Mouse (Mus musculus) forebrain, embryonic 16.5 days (tissue): ENCODE data around the gene Crybg2. TPM values are rescaled to one million over a fixed set of nuclear protein-coding genes. Genes with fewer than 3 reads are reported as not detected.

Experiments used
- ATAC-seq: fragments of 200-750 bp; cut with Nextera tagmentation; 2 replicates; pipeline ENCODE4 v1.8.0; 2017; ENCODE audit warnings: mild to moderate bottlenecking, moderate library complexity
- H3K27ac ChIP-seq: fragments of 300-500 bp; sonication (generic); 2 replicates; pipeline ENCODE4 v1.5.1; 2014; ENCODE audit warnings: low read length, control low read depth
- H3K27me3 ChIP-seq: fragments of 300-500 bp; sonication (generic); replicated peaks from 2 replicates; pipeline ENCODE4 v1.6.1; 2014; ENCODE audit warnings: low read length; ENCODE audit not compliant: control insufficient read depth, insufficient read depth
- H3K36me3 ChIP-seq: fragments of 300-500 bp; sonication (generic); 2 replicates; pipeline ENCODE4 v1.6.1; 2014; ENCODE audit not compliant: control insufficient read depth, insufficient read depth
- H3K4me1 ChIP-seq: fragments of 300-500 bp; sonication (generic); replicated peaks from 2 replicates; pipeline ENCODE4 v1.6.1; 2014; ENCODE audit warnings: low read length; ENCODE audit not compliant: control insufficient read depth, insufficient read depth
- H3K4me2 ChIP-seq: fragments of 300-500 bp; sonication (generic); 2 replicates; pipeline ENCODE4 v1.6.1; 2014; ENCODE audit warnings: mild to moderate bottlenecking, low read length, control low read depth
- H3K4me3 ChIP-seq: fragments of 300-500 bp; sonication (generic); replicated peaks from 2 replicates; pipeline ENCODE4 v1.5.1; 2014; ENCODE audit warnings: mild to moderate bottlenecking, low read length, control low read depth
- H3K9ac ChIP-seq: fragments of 300-500 bp; sonication (generic); replicated peaks from 2 replicates; pipeline ENCODE4 v1.6.1; 2014; ENCODE audit warnings: low read depth, low read length, control low read depth
- H3K9me3 ChIP-seq: fragments of 300-500 bp; sonication (generic); 2 replicates; pipeline ENCODE4 v1.6.1; 2016; ENCODE audit warnings: low read length; ENCODE audit not compliant: control insufficient read depth
- WGBS: fragments of 180-500 bp; shearing (Covaris S2); extraction: QIAGEN DNeasy Blood & Tissue Kit; methylation state at CpG from one replicate; pipeline ENCODE4 v1.1.7; 2014; 5-methylcytosine and 5-hydroxymethylcytosine counted together
- polyA plus RNA-seq: library from polyadenylated mRNA; unstranded; fragments of >200 nt; fragmentation: Nextera tagmentation; extraction: Ambion mirVana; gene quantifications from 2 replicates; pipeline ENCODE4 v1.2.1, GENCODE M21; 2015

Gene Crybg2
- polyA plus RNA-seq, 1 experiment from 2014 or later: 1.6 TPM

- Histone ChIP-seq H3K9ac (no peak overlapping the region), H3K4me1 (no peaks in the 10 kb centered on the region), H3K4me3 (no peak overlapping the region), H3K4me2 (no peak overlapping the region), H3K27me3 (no peaks in the 10 kb centered on the region), H3K36me3 (no peaks in the 10 kb centered on the region), H3K9me3 (no peaks in the 10 kb centered on the region), H3K27ac (no peak overlapping the region)
- WGBS: 90% methylated on average over 16 of the region's 16 CpGs
- no peak for ATAC-seq
These were observed 54.9 kb downstream of the Crybg2 start for GRCm38 (mm10) chr4:134115215-134116144.

GRCm38 (mm10) chr4:134116501-134116900 is 55.9 kb downstream of the Crybg2 start:
- Histone ChIP-seq H3K4me2 (no peak overlapping the region), H3K9me3 (no peaks in the 10 kb centered on the region), H3K9ac (no peak overlapping the region), H3K27ac (no peak overlapping the region), H3K4me3 (no peak overlapping the region), H3K36me3 (no peaks in the 10 kb centered on the region), H3K27me3 (no peaks in the 10 kb centered on the region), H3K4me1 (no peaks in the 10 kb centered on the region)
- ATAC-seq: no peak
- 95% methylated on average over 2 of the region's 2 CpGs for WGBS

GRCm38 (mm10) chr4:134117012-134117411 is 56.4 kb downstream of the Crybg2 start:
- Histone ChIP-seq H3K4me2 (no peak overlapping the region), H3K4me3 (no peak overlapping the region), H3K27ac (no peak overlapping the region), H3K36me3 (no peaks in the 10 kb centered on the region), H3K9me3 (no peaks in the 10 kb centered on the region), H3K4me1 (no peaks in the 10 kb centered on the region), H3K9ac (no peak overlapping the region), H3K27me3 (no peaks in the 10 kb centered on the region)
- no peak for ATAC-seq
- whole genome bisulfite sequencing: 90% methylated on average over 8 of the region's 8 CpGs

- Histone ChIP-seq H3K27me3 (no peaks in the 10 kb centered on the region), H3K4me2 (no peak overlapping the region), H3K36me3 (no peaks in the 10 kb centered on the region), H3K9me3 (no peaks in the 10 kb centered on the region), H3K27ac (no peak overlapping the region), H3K4me3 (no peak overlapping the region), H3K9ac (no peak overlapping the region), H3K4me1 (no peaks in the 10 kb centered on the region)
- no peak for ATAC-seq
- 76% methylated on average over 14 of the region's 14 CpGs for WGBS
These were observed 57.6 kb downstream of the Crybg2 start for GRCm38 (mm10) chr4:134118126-134118800.

GRCm38 (mm10) chr4:134119042-134119441 is 58.4 kb downstream of the Crybg2 start:
- no peak for ATAC-seq

GRCm38 (mm10) chr4:134119644-134120043 is 59.0 kb downstream of the Crybg2 start:
- H3K4me1 ChIP-seq: peaks cover 6% of the 10 kb centered on the region
- H3K4me3 ChIP-seq: no peak overlapping the region
- H3K4me2 ChIP-seq: no peak overlapping the region
- no peak for ATAC-seq
- no peak overlapping the region for H3K9ac ChIP-seq
- WGBS: 59% methylated on average over 9 of the region's 9 CpGs
- H3K27ac ChIP-seq: no peak overlapping the region
- H3K36me3 ChIP-seq: no peaks in the 10 kb centered on the region
- H3K9me3 ChIP-seq: no peaks in the 10 kb centered on the region
- H3K27me3 ChIP-seq: no peaks in the 10 kb centered on the region

More at GRCm38 (mm10) chr4:134119042-134119441, 58.4 kb downstream of the Crybg2 start:
- H3K9ac ChIP-seq: no peak overlapping the region
- no peaks in the 10 kb centered on the region for H3K9me3 ChIP-seq
- H3K4me3 ChIP-seq: no peak overlapping the region
- H3K4me2 ChIP-seq: no peak overlapping the region
- H3K27me3 ChIP-seq: no peaks in the 10 kb centered on the region
- H3K4me1 ChIP-seq: peaks cover 2% of the 10 kb centered on the region
- H3K27ac ChIP-seq: no peak overlapping the region
- no peaks in the 10 kb centered on the region for H3K36me3 ChIP-seq
- WGBS: 75% methylated on average over 5 of the region's 5 CpGs

GRCm38 (mm10) chr4:134120192-134120805 is 59.7 kb downstream of the Crybg2 start:
- no peaks in the 10 kb centered on the region for H3K36me3 ChIP-seq
- no peak overlapping the region for H3K4me2 ChIP-seq
- H3K9ac ChIP-seq: no peak overlapping the region
- no peak overlapping the region for H3K4me3 ChIP-seq
- 84% methylated on average over 6 of the region's 6 CpGs for WGBS
- no peaks in the 10 kb centered on the region for H3K27me3 ChIP-seq
- peaks cover 6% of the 10 kb centered on the region for H3K4me1 ChIP-seq
- no peaks in the 10 kb centered on the region for H3K9me3 ChIP-seq
- H3K27ac ChIP-seq: no peak overlapping the region
- ATAC-seq: no peak

- H3K36me3 ChIP-seq: no peaks in the 10 kb centered on the region
- ATAC-seq: no peak
- H3K9ac ChIP-seq: no peak overlapping the region
- peaks cover 6% of the 10 kb centered on the region for H3K4me1 ChIP-seq
- no peaks in the 10 kb centered on the region for H3K9me3 ChIP-seq
- H3K4me2 ChIP-seq: no peak overlapping the region
- H3K27ac ChIP-seq: no peak overlapping the region
- 84% methylated on average over 4 of the region's 4 CpGs for WGBS
- H3K4me3 ChIP-seq: no peak overlapping the region
- no peaks in the 10 kb centered on the region for H3K27me3 ChIP-seq
These were observed 60.3 kb downstream of the Crybg2 start for GRCm38 (mm10) chr4:134120916-134121315.

GRCm38 (mm10) chr4:134121571-134121970 is 61.0 kb downstream of the Crybg2 start:
- no peaks in the 10 kb centered on the region for H3K9me3 ChIP-seq
- H3K27ac ChIP-seq: no peak overlapping the region
- WGBS: 50% methylated on average over 4 of the region's 4 CpGs
- no peak overlapping the region for H3K4me2 ChIP-seq
- H3K36me3 ChIP-seq: no peaks in the 10 kb centered on the region
- ATAC-seq: no peak
- H3K4me3 ChIP-seq: no peak overlapping the region
- no peak overlapping the region for H3K9ac ChIP-seq
- peaks cover 6% of the 10 kb centered on the region for H3K4me1 ChIP-seq
- H3K27me3 ChIP-seq: no peaks in the 10 kb centered on the region
